Mouse (Mus musculus) embryo, embryonic 10 days (tissue): Measurements from ENCODE around the gene Ttll7.

Experiments used
- DNase-seq: peaks from one replicate; pipeline ENCODE4 v3.0.0-alpha.2; 2015; ENCODE audit warnings: low spot score

Gene Ttll7

GRCm38 (mm10) chr3:146851966-146852891, at the start of gene Ttll7:
Gene Ttll7, plus strand, starts transcription at chr3:146852367.
- DNase-seq: peak; percentile 91

- DNase-seq: peak; percentile 39
Observed at GRCm38 (mm10) chr3:146812041-146812878, 39.9 kb upstream of the Ttll7 start.

- DNase-seq: peak; percentile 88
Observed at GRCm38 (mm10) chr3:146812901-146813393, 39.2 kb upstream of the Ttll7 start, which contains the start of gene Prkacb. Gene Prkacb, minus strand, starts transcription at chr3:146812990.

- DNase-seq: no peak
Observed at GRCm38 (mm10) chr3:146813624-146814023, 38.5 kb upstream of the Ttll7 start.

GRCm38 (mm10) chr3:146820718-146821117, 31.4 kb upstream of the Ttll7 start:
- DNase-seq: no peak

GRCm38 (mm10) chr3:146842766-146843165, 9.4 kb upstream of the Ttll7 start:
- no peak for DNase-seq

- no peak for DNase-seq
Observed at GRCm38 (mm10) chr3:146843470-146843869, 8.7 kb upstream of the Ttll7 start.

- no peak for DNase-seq
Observed at GRCm38 (mm10) chr3:146846237-146846636, 5.9 kb upstream of the Ttll7 start.

GRCm38 (mm10) chr3:146848112-146848511, 4.1 kb upstream of the Ttll7 start:
- DNase-seq: no peak

GRCm38 (mm10) chr3:146849360-146849759, 2.8 kb upstream of the Ttll7 start:
- no peak for DNase-seq

- no peak for DNase-seq
Observed at GRCm38 (mm10) chr3:146854473-146855087, 2.4 kb downstream of the Ttll7 start.

GRCm38 (mm10) chr3:146857373-146857772, 5.2 kb downstream of the Ttll7 start:
- DNase-seq: no peak

- no peak for DNase-seq
Observed at GRCm38 (mm10) chr3:146860308-146860707, 8.1 kb downstream of the Ttll7 start.

- DNase-seq: peak; percentile 44
Observed at GRCm38 (mm10) chr3:146866563-146866962, 14.4 kb downstream of the Ttll7 start.

GRCm38 (mm10) chr3:146871954-146872353, 19.8 kb downstream of the Ttll7 start:
- DNase-seq: no peak

GRCm38 (mm10) chr3:146875929-146876328, 23.8 kb downstream of the Ttll7 start:
- no peak for DNase-seq

GRCm38 (mm10) chr3:146893931-146894330, 41.8 kb downstream of the Ttll7 start:
- no peak for DNase-seq

- DNase-seq: no peak
Observed at GRCm38 (mm10) chr3:146896581-146896980, 44.4 kb downstream of the Ttll7 start.

- no peak for DNase-seq
Observed at GRCm38 (mm10) chr3:146900094-146900493, 47.9 kb downstream of the Ttll7 start.

GRCm38 (mm10) chr3:146901729-146902128, 49.6 kb downstream of the Ttll7 start:
- no peak for DNase-seq

- no peak for DNase-seq
Observed at GRCm38 (mm10) chr3:146905606-146906005, 53.4 kb downstream of the Ttll7 start.

- no peak for DNase-seq
Observed at GRCm38 (mm10) chr3:146908922-146909321, 56.8 kb downstream of the Ttll7 start.
